Mouse (Mus musculus): Measurements from ENCODE around the gene Gm10188. TPM values are rescaled to one million over a fixed set of nuclear protein-coding genes. Genes with fewer than 3 reads are reported as not detected.

Gene Gm10188
- polyA plus RNA-seq, 1 experiment from 2014 or later, result not detected

- Histone ChIP-seq H3K27ac (replicated peaks; ENCODE audit: low read depth, low read length) (no peak overlapping the region), H3K9ac (ENCODE audit: low read length) (no peak overlapping the region), H3K27me3 (ENCODE audit: control insufficient read depth, insufficient read depth, low read length) (no peaks in the 10 kb centered on the region), H3K9me3 (ENCODE audit: control insufficient read depth, low read length) (no peaks in the 10 kb centered on the region), H3K36me3 (ENCODE audit: control insufficient read depth, insufficient read depth, low read length) (no peaks in the 10 kb centered on the region), H3K4me3 (ENCODE audit: low read depth, low read length) (no peak overlapping the region), H3K4me1 (ENCODE audit: control insufficient read depth, insufficient read depth, low read length) (peaks cover 6% of the 10 kb centered on the region), H3K4me2 (ENCODE audit: low read depth, severe bottlenecking) (no peak overlapping the region)
- DNase-seq (ENCODE audit: low spot score) (no peak), ATAC-seq (ENCODE audit: insufficient number of reproducible peaks, low FRiP score, low TSS enrichment, low read depth) (0 out of 2 replicates have a peak, but pooled peaks have one; percentile 26)
- 50% methylated on average over 8 of the region's 8 CpGs for WGBS
Observed at GRCm38 (mm10) chr1:132265211-132265859, 35.8 kb upstream of the Gm10188 start.

- Histone ChIP-seq H3K9me3 (ENCODE audit: control insufficient read depth, low read length) (no peaks in the 10 kb centered on the region), H3K9ac (ENCODE audit: low read length) (no peak overlapping the region), H3K27me3 (ENCODE audit: control insufficient read depth, insufficient read depth, low read length) (no peaks in the 10 kb centered on the region), H3K4me3 (ENCODE audit: low read depth, low read length) (no peak overlapping the region), H3K27ac (replicated peaks; ENCODE audit: low read depth, low read length) (no peak overlapping the region), H3K4me1 (ENCODE audit: control insufficient read depth, insufficient read depth, low read length) (peaks cover 6% of the 10 kb centered on the region), H3K4me2 (ENCODE audit: low read depth, severe bottlenecking) (no peak overlapping the region), H3K36me3 (ENCODE audit: control insufficient read depth, insufficient read depth, low read length) (no peaks in the 10 kb centered on the region)
- WGBS, result 48% methylated on average over 7 of the region's 7 CpGs
- ATAC-seq (ENCODE audit: insufficient number of reproducible peaks, low FRiP score, low TSS enrichment, low read depth) (no peak), DNase-seq (ENCODE audit: low spot score) (no peak)
Observed at GRCm38 (mm10) chr1:132264577-132264976, 35.0 kb upstream of the Gm10188 start.

GRCm38 (mm10) chr1:132263618-132264017 is 34.1 kb upstream of the Gm10188 start:
- peaks cover 6% of the 10 kb centered on the region for H3K4me1 ChIP-seq (ENCODE audit: control insufficient read depth, insufficient read depth, low read length)
- DNase-seq (ENCODE audit: low spot score) (no peak), ATAC-seq (ENCODE audit: insufficient number of reproducible peaks, low FRiP score, low TSS enrichment, low read depth) (no peak)
- no peak overlapping the region for H3K4me3 ChIP-seq (ENCODE audit: low read depth, low read length)
- WGBS, result 92% methylated on average over 4 of the region's 4 CpGs
- H3K27ac ChIP-seq (replicated peaks; ENCODE audit: low read depth, low read length), result no peak overlapping the region
- H3K36me3 ChIP-seq (ENCODE audit: control insufficient read depth, insufficient read depth, low read length), result no peaks in the 10 kb centered on the region
- no peak overlapping the region for H3K9ac ChIP-seq (ENCODE audit: low read length)
- no peaks in the 10 kb centered on the region for H3K27me3 ChIP-seq (ENCODE audit: control insufficient read depth, insufficient read depth, low read length)
- H3K9me3 ChIP-seq (ENCODE audit: control insufficient read depth, low read length), result no peaks in the 10 kb centered on the region
- no peak overlapping the region for H3K4me2 ChIP-seq (ENCODE audit: low read depth, severe bottlenecking)

GRCm38 (mm10) chr1:132261058-132261457 is 31.5 kb upstream of the Gm10188 start:
- no peak for ATAC-seq (ENCODE audit: insufficient number of reproducible peaks, low FRiP score, low TSS enrichment, low read depth)
- H3K27ac ChIP-seq (replicated peaks; ENCODE audit: low read depth, low read length), result no peak overlapping the region
- peak; percentile 38 for DNase-seq (ENCODE audit: low spot score)
- no peaks in the 10 kb centered on the region for H3K27me3 ChIP-seq (ENCODE audit: control insufficient read depth, insufficient read depth, low read length)
- H3K9ac ChIP-seq (ENCODE audit: low read length), result no peak overlapping the region
- H3K4me1 ChIP-seq (ENCODE audit: control insufficient read depth, insufficient read depth, low read length), result peaks cover 6% of the 10 kb centered on the region; the same call in 1 of the 2 replicates
- 73% methylated on average over 5 of the region's 5 CpGs for WGBS
- H3K4me2 ChIP-seq (ENCODE audit: low read depth, severe bottlenecking), result no peak overlapping the region
- no peaks in the 10 kb centered on the region for H3K36me3 ChIP-seq (ENCODE audit: control insufficient read depth, insufficient read depth, low read length)
- H3K4me3 ChIP-seq (ENCODE audit: low read depth, low read length), result no peak overlapping the region
- H3K9me3 ChIP-seq (ENCODE audit: control insufficient read depth, low read length), result no peaks in the 10 kb centered on the region

GRCm38 (mm10) chr1:132260331-132260730 is 30.8 kb upstream of the Gm10188 start:
- Histone ChIP-seq H3K9ac (ENCODE audit: low read length) (no peak overlapping the region), H3K27me3 (ENCODE audit: control insufficient read depth, insufficient read depth, low read length) (no peaks in the 10 kb centered on the region), H3K36me3 (ENCODE audit: control insufficient read depth, insufficient read depth, low read length) (no peaks in the 10 kb centered on the region), H3K4me2 (ENCODE audit: low read depth, severe bottlenecking) (no peak overlapping the region), H3K4me3 (ENCODE audit: low read depth, low read length) (no peak overlapping the region), H3K4me1 (ENCODE audit: control insufficient read depth, insufficient read depth, low read length) (peaks cover 4% of the 10 kb centered on the region; the same call in 1 of the 2 replicates), H3K27ac (replicated peaks; ENCODE audit: low read depth, low read length) (no peak overlapping the region), H3K9me3 (ENCODE audit: control insufficient read depth, low read length) (no peaks in the 10 kb centered on the region)
- WGBS, result 100% methylated on average over 1 of the region's 1 CpGs
- DNase-seq (ENCODE audit: low spot score) (no peak), ATAC-seq (ENCODE audit: insufficient number of reproducible peaks, low FRiP score, low TSS enrichment, low read depth) (no peak)

GRCm38 (mm10) chr1:132254467-132254866 is 24.9 kb upstream of the Gm10188 start:
- WGBS, result 90% methylated on average over 6 of the region's 6 CpGs
- Histone ChIP-seq H3K4me3 (ENCODE audit: low read depth, low read length) (no peak overlapping the region), H3K9ac (ENCODE audit: low read length) (no peak overlapping the region), H3K4me1 (ENCODE audit: control insufficient read depth, insufficient read depth, low read length) (no peaks in the 10 kb centered on the region), H3K9me3 (ENCODE audit: control insufficient read depth, low read length) (no peaks in the 10 kb centered on the region), H3K27me3 (ENCODE audit: control insufficient read depth, insufficient read depth, low read length) (no peaks in the 10 kb centered on the region), H3K36me3 (ENCODE audit: control insufficient read depth, insufficient read depth, low read length) (no peaks in the 10 kb centered on the region), H3K4me2 (ENCODE audit: low read depth, severe bottlenecking) (no peak overlapping the region), H3K27ac (replicated peaks; ENCODE audit: low read depth, low read length) (no peak overlapping the region)
- ATAC-seq (ENCODE audit: insufficient number of reproducible peaks, low FRiP score, low TSS enrichment, low read depth) (no peak), DNase-seq (ENCODE audit: low spot score) (no peak)

- Histone ChIP-seq H3K9ac (ENCODE audit: low read length) (no peak overlapping the region), H3K4me2 (ENCODE audit: low read depth, severe bottlenecking) (no peak overlapping the region), H3K9me3 (ENCODE audit: control insufficient read depth, low read length) (no peaks in the 10 kb centered on the region), H3K36me3 (ENCODE audit: control insufficient read depth, insufficient read depth, low read length) (no peaks in the 10 kb centered on the region), H3K27me3 (ENCODE audit: control insufficient read depth, insufficient read depth, low read length) (no peaks in the 10 kb centered on the region), H3K27ac (replicated peaks; ENCODE audit: low read depth, low read length) (no peak overlapping the region), H3K4me1 (ENCODE audit: control insufficient read depth, insufficient read depth, low read length) (no peaks in the 10 kb centered on the region), H3K4me3 (ENCODE audit: low read depth, low read length) (no peak overlapping the region)
- 91% methylated on average over 4 of the region's 4 CpGs for WGBS
- DNase-seq (ENCODE audit: low spot score) (no peak), ATAC-seq (ENCODE audit: insufficient number of reproducible peaks, low FRiP score, low TSS enrichment, low read depth) (no peak)
Observed at GRCm38 (mm10) chr1:132246641-132247040, 17.1 kb upstream of the Gm10188 start.

GRCm38 (mm10) chr1:132246137-132246536 is 16.6 kb upstream of the Gm10188 start:
- H3K9ac ChIP-seq (ENCODE audit: low read length), result no peak overlapping the region
- no peak overlapping the region for H3K27ac ChIP-seq (replicated peaks; ENCODE audit: low read depth, low read length)
- no peaks in the 10 kb centered on the region for H3K9me3 ChIP-seq (ENCODE audit: control insufficient read depth, low read length)
- no peaks in the 10 kb centered on the region for H3K36me3 ChIP-seq (ENCODE audit: control insufficient read depth, insufficient read depth, low read length)
- no peak overlapping the region for H3K4me3 ChIP-seq (ENCODE audit: low read depth, low read length)
- no peaks in the 10 kb centered on the region for H3K27me3 ChIP-seq (ENCODE audit: control insufficient read depth, insufficient read depth, low read length)
- H3K4me2 ChIP-seq (ENCODE audit: low read depth, severe bottlenecking), result no peak overlapping the region
- ATAC-seq (ENCODE audit: insufficient number of reproducible peaks, low FRiP score, low TSS enrichment, low read depth) (no peak), DNase-seq (ENCODE audit: low spot score) (no peak)
- H3K4me1 ChIP-seq (ENCODE audit: control insufficient read depth, insufficient read depth, low read length), result no peaks in the 10 kb centered on the region
- 54% methylated on average over 6 of the region's 6 CpGs for WGBS

- no peaks in the 10 kb centered on the region for H3K9me3 ChIP-seq (ENCODE audit: control insufficient read depth, low read length)
- H3K36me3 ChIP-seq (ENCODE audit: control insufficient read depth, insufficient read depth, low read length), result no peaks in the 10 kb centered on the region
- ATAC-seq (ENCODE audit: insufficient number of reproducible peaks, low FRiP score, low TSS enrichment, low read depth) (no peak), DNase-seq (ENCODE audit: low spot score) (no peak)
- 73% methylated on average over 5 of the region's 5 CpGs for WGBS
- no peaks in the 10 kb centered on the region for H3K4me1 ChIP-seq (ENCODE audit: control insufficient read depth, insufficient read depth, low read length)
- H3K27me3 ChIP-seq (ENCODE audit: control insufficient read depth, insufficient read depth, low read length), result no peaks in the 10 kb centered on the region
- H3K4me3 ChIP-seq (ENCODE audit: low read depth, low read length), result no peak overlapping the region
- no peak overlapping the region for H3K9ac ChIP-seq (ENCODE audit: low read length)
- no peak overlapping the region for H3K4me2 ChIP-seq (ENCODE audit: low read depth, severe bottlenecking)
- H3K27ac ChIP-seq (replicated peaks; ENCODE audit: low read depth, low read length), result no peak overlapping the region
Observed at GRCm38 (mm10) chr1:132245010-132245409, 15.4 kb upstream of the Gm10188 start.

Data from limb, embryonic 11.5 days (tissue).